Mouse (Mus musculus): ENCODE measurements around the gene Slc44a4. TPM values are rescaled to one million over a fixed set of nuclear protein-coding genes. Genes with fewer than 3 reads are reported as not detected.

Gene Slc44a4
- polyA plus RNA-seq, 1 experiment from 2014 or later: 3.6 TPM

DNA sequence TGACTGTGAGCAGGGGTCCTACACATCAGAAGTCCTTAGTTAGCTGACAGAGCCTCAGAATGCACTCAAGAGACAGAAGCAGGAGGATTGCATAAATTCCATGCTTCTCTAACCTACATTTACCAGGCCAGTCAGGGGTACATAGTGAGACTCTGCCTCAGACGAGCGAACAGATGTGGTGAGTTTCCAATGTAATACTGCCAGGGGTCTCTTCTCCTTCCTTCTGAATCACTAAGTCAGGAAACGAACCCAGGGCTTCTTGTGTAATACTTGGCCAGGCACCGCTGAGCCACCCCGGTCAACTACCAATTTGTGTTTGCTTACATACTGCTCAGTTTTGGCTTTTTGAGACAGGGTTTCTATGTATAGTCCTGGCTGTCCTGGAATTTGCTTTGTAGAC is 26.3 kb upstream of the Slc44a4 start:
- no peaks in the 10 kb centered on the region for H3K27me3 ChIP-seq (ENCODE audit: control insufficient read depth, insufficient read depth, low read depth, low read length)
- no peaks in the 10 kb centered on the region for H3K36me3 ChIP-seq (ENCODE audit: control insufficient read depth, insufficient read depth)
- no peak overlapping the region for H3K27ac ChIP-seq (ENCODE audit: low read length)
- no peaks in the 10 kb centered on the region for H3K9me3 ChIP-seq (replicated peaks; ENCODE audit: control insufficient read depth, low read length)
- no peak for ATAC-seq (ENCODE audit: low read depth)
- peaks cover 3% of the 10 kb centered on the region for H3K4me1 ChIP-seq (ENCODE audit: control insufficient read depth, low read depth, low read length)
- no peak overlapping the region for H3K4me2 ChIP-seq (ENCODE audit: low read depth, low read length)
- H3K4me3 ChIP-seq (ENCODE audit: low read depth, low read length): no peak overlapping the region
- H3K9ac ChIP-seq (ENCODE audit: low read depth, low read length): no peak overlapping the region
- WGBS (ENCODE audit: insufficient replicate concordance): 56% methylated on average over 5 of the region's 5 CpGs

DNA sequence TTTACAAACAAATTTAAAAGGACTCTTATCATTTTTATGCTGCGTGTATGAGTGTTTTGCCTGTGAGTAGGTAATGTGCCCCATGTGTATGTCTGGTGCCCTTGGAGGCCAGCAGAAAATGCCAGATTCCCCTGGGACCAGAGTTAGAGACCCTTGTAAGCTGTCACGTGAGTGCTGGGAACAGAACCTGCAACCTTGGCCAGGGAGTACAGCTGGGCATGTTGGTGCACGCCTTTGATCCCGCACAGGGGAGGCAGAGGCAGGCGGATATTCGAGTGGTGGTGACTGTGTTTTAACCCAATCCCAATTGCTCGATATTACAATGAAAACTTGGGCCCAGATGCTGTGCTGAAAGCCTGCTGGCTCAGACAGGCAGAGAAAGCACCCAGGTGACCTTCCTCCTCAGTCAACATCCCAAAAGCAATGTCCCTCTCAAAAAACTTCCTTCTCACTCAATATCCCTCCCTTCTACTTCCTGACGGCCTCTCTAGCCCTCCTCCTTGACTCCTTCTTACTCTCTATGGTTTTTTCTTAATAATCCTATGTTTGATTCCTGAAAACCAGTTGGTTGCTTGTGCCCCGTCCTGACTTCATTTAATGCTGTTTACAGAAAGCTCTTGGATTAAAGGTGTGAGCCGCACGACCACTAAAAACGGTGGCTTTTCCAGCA is 24.1 kb upstream of the Slc44a4 start:
- Histone ChIP-seq H3K4me2 (ENCODE audit: low read depth, low read length) (no peak overlapping the region), H3K27ac (ENCODE audit: low read length) (no peak overlapping the region), H3K27me3 (ENCODE audit: control insufficient read depth, insufficient read depth, low read depth, low read length) (no peaks in the 10 kb centered on the region), H3K4me1 (ENCODE audit: control insufficient read depth, low read depth, low read length) (peaks cover 13% of the 10 kb centered on the region), H3K9ac (ENCODE audit: low read depth, low read length) (no peak overlapping the region), H3K9me3 (replicated peaks; ENCODE audit: control insufficient read depth, low read length) (no peaks in the 10 kb centered on the region), H3K4me3 (ENCODE audit: low read depth, low read length) (no peak overlapping the region), H3K36me3 (ENCODE audit: control insufficient read depth, insufficient read depth) (no peaks in the 10 kb centered on the region)
- 76% methylated on average over 12 of the region's 12 CpGs for WGBS (ENCODE audit: insufficient replicate concordance)
- ATAC-seq (ENCODE audit: low read depth): no peak

DNA sequence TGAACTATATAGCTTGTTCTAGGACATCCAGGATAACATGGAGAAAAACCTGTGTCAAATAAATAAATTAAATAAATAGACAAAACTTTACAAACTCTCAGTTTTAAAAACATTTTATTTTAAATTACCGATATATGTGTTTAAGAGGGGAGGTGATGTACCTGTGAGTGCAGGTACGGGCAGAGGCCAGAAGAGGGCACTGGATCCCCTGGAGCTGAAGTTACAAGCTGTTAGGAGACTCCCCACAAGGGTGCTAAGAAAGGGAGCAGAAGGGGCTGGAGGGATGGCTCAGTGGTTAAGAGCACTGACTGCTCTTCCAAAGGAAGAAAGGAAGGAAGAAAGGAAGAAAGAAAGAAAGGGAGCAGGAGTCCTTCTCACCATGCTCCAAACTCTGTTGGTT is 22.9 kb upstream of the Slc44a4 start:
- no peak overlapping the region for H3K4me3 ChIP-seq (ENCODE audit: low read depth, low read length)
- ATAC-seq (ENCODE audit: low read depth): no peak
- H3K4me2 ChIP-seq (ENCODE audit: low read depth, low read length): no peak overlapping the region
- H3K9ac ChIP-seq (ENCODE audit: low read depth, low read length): no peak overlapping the region
- WGBS (ENCODE audit: insufficient replicate concordance): 82% methylated on average over 2 of the region's 2 CpGs
- no peaks in the 10 kb centered on the region for H3K36me3 ChIP-seq (ENCODE audit: control insufficient read depth, insufficient read depth)
- peaks cover 21% of the 10 kb centered on the region for H3K4me1 ChIP-seq (ENCODE audit: control insufficient read depth, low read depth, low read length)
- H3K9me3 ChIP-seq (replicated peaks; ENCODE audit: control insufficient read depth, low read length): no peaks in the 10 kb centered on the region
- no peak overlapping the region for H3K27ac ChIP-seq (ENCODE audit: low read length)
- no peaks in the 10 kb centered on the region for H3K27me3 ChIP-seq (ENCODE audit: control insufficient read depth, insufficient read depth, low read depth, low read length)

GRCm38 (mm10) chr17:34893072-34893824 is 21.0 kb upstream of the Slc44a4 start:
- no peaks in the 10 kb centered on the region for H3K36me3 ChIP-seq (ENCODE audit: control insufficient read depth, insufficient read depth)
- peak overlapping the region; percentile 98 for H3K4me2 ChIP-seq (ENCODE audit: low read depth, low read length)
- no peaks in the 10 kb centered on the region for H3K9me3 ChIP-seq (replicated peaks; ENCODE audit: control insufficient read depth, low read length)
- peaks cover 37% of the 10 kb centered on the region for H3K4me1 ChIP-seq (ENCODE audit: control insufficient read depth, low read depth, low read length)
- H3K4me3 ChIP-seq (ENCODE audit: low read depth, low read length): peak overlapping the region; percentile 72
- no peak for ATAC-seq (ENCODE audit: low read depth)
- H3K9ac ChIP-seq (ENCODE audit: low read depth, low read length): no peak overlapping the region; the same call in 1 of the 2 replicates
- H3K27me3 ChIP-seq (ENCODE audit: control insufficient read depth, insufficient read depth, low read depth, low read length): no peaks in the 10 kb centered on the region
- WGBS (ENCODE audit: insufficient replicate concordance): 75% methylated on average over 12 of the region's 12 CpGs
- H3K27ac ChIP-seq (ENCODE audit: low read length): peak overlapping the region; percentile 55; the same call in 1 of the 2 replicates

- peak overlapping the region; percentile 72 for H3K4me3 ChIP-seq (ENCODE audit: low read depth, low read length)
- peak overlapping the region; percentile 80 for H3K27ac ChIP-seq (ENCODE audit: low read length)
- peak overlapping the region; percentile 75 for H3K9ac ChIP-seq (ENCODE audit: low read depth, low read length)
- whole genome bisulfite sequencing (ENCODE audit: insufficient replicate concordance): under 1% methylated on average over 29 of the region's 51 CpGs
- peak overlapping the region; percentile 98 for H3K4me2 ChIP-seq (ENCODE audit: low read depth, low read length)
- no peaks in the 10 kb centered on the region for H3K27me3 ChIP-seq (ENCODE audit: control insufficient read depth, insufficient read depth, low read depth, low read length)
- H3K9me3 ChIP-seq (replicated peaks; ENCODE audit: control insufficient read depth, low read length): no peaks in the 10 kb centered on the region
- H3K36me3 ChIP-seq (ENCODE audit: control insufficient read depth, insufficient read depth): no peaks in the 10 kb centered on the region
- ATAC-seq (ENCODE audit: low read depth): peak; percentile 85
- H3K4me1 ChIP-seq (ENCODE audit: control insufficient read depth, low read depth, low read length): peaks cover 38% of the 10 kb centered on the region
Measured at GRCm38 (mm10) chr17:34894074-34894597, 20.1 kb upstream of the Slc44a4 start.

DNA sequence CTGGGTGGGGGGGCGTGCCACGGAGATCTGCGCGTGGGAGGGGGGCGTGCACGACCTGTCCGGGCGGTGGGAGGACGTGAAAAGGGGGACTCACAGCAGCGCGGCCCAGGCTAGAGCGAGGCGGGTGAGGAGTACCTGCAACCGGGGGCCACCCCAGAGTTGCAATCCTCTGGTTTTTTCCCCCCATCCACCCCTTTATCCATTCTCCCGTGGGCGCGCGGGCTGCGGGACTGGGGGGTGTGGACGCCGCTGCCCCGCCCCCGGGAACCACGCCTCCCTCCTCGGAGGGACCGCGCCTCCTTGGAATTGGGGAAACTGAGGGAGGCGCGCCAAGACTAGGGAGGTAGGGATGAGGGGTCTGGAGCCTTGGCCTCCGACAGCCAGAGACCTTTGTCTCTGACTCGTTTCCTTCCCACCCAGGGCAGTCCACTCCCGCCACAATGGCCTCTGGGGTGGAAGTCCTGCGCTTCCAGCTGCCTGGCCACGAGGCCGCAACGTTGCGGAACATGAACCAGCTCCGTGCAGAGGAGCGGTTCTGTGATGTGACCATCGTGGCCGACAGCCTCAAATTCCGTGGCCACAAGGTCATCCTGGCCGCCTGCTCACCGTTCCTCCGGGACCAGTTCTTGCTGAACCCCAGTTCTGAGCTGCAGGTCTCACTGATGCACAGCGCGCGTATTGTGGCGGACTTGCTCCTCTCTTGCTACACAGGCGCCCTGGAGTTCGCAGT is 19.3 kb upstream of the Slc44a4 start:
- Histone ChIP-seq H3K9ac (ENCODE audit: low read depth, low read length) (peak overlapping the region; percentile 75), H3K36me3 (ENCODE audit: control insufficient read depth, insufficient read depth) (no peaks in the 10 kb centered on the region), H3K9me3 (replicated peaks; ENCODE audit: control insufficient read depth, low read length) (no peaks in the 10 kb centered on the region), H3K4me3 (ENCODE audit: low read depth, low read length) (peak overlapping the region; percentile 72), H3K4me1 (ENCODE audit: control insufficient read depth, low read depth, low read length) (peaks cover 44% of the 10 kb centered on the region), H3K27me3 (ENCODE audit: control insufficient read depth, insufficient read depth, low read depth, low read length) (no peaks in the 10 kb centered on the region), H3K27ac (ENCODE audit: low read length) (peak overlapping the region; percentile 80), H3K4me2 (ENCODE audit: low read depth, low read length) (peak overlapping the region; percentile 98)
- 17% methylated on average over 43 of the region's 51 CpGs for WGBS (ENCODE audit: insufficient replicate concordance)
- ATAC-seq (ENCODE audit: low read depth): no peak

DNA sequence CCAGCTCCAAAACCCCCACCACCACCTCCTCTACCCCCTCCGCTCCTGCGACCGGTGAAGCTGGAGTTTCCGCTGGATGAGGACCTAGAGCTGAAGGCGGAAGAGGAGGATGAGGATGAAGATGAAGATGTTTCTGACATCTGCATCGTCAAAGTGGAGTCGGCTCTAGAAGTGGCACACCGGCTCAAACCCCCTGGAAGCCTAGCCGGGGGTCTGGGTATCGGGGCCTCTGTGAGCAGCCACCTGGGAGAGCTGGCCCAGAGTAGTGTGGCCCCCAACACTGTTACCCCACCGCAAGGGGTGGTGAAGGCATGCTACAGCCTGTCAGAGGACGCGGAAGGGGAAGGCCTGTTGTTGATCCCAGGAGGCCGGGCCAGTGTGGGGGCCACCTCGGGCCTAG is 18.5 kb upstream of the Slc44a4 start:
- Histone ChIP-seq H3K9ac (ENCODE audit: low read depth, low read length) (no peak overlapping the region), H3K36me3 (ENCODE audit: control insufficient read depth, insufficient read depth) (no peaks in the 10 kb centered on the region), H3K4me1 (ENCODE audit: control insufficient read depth, low read depth, low read length) (peaks cover 44% of the 10 kb centered on the region), H3K9me3 (replicated peaks; ENCODE audit: control insufficient read depth, low read length) (no peaks in the 10 kb centered on the region), H3K4me3 (ENCODE audit: low read depth, low read length) (no peak overlapping the region), H3K27me3 (ENCODE audit: control insufficient read depth, insufficient read depth, low read depth, low read length) (no peaks in the 10 kb centered on the region), H3K4me2 (ENCODE audit: low read depth, low read length) (no peak overlapping the region), H3K27ac (ENCODE audit: low read length) (no peak overlapping the region)
- ATAC-seq (ENCODE audit: low read depth): no peak
- WGBS (ENCODE audit: insufficient replicate concordance): 90% methylated on average over 14 of the region's 15 CpGs

- WGBS (ENCODE audit: insufficient replicate concordance): 72% methylated on average over 17 of the region's 17 CpGs
- peaks cover 44% of the 10 kb centered on the region for H3K4me1 ChIP-seq (ENCODE audit: control insufficient read depth, low read depth, low read length)
- H3K9me3 ChIP-seq (replicated peaks; ENCODE audit: control insufficient read depth, low read length): no peaks in the 10 kb centered on the region
- no peak overlapping the region for H3K4me3 ChIP-seq (ENCODE audit: low read depth, low read length)
- no peak overlapping the region for H3K27ac ChIP-seq (ENCODE audit: low read length)
- H3K9ac ChIP-seq (ENCODE audit: low read depth, low read length): no peak overlapping the region
- ATAC-seq (ENCODE audit: low read depth): no peak
- H3K36me3 ChIP-seq (ENCODE audit: control insufficient read depth, insufficient read depth): no peaks in the 10 kb centered on the region
- no peak overlapping the region for H3K4me2 ChIP-seq (ENCODE audit: low read depth, low read length)
- no peaks in the 10 kb centered on the region for H3K27me3 ChIP-seq (ENCODE audit: control insufficient read depth, insufficient read depth, low read depth, low read length)
Measured at GRCm38 (mm10) chr17:34896366-34896765, 17.9 kb upstream of the Slc44a4 start.

Measured in liver, embryonic 16.5 days (tissue).